Mouse (Mus musculus) lung, postnatal 10 days (tissue): ENCODE results near the gene Gm13272.
A peak's percentile ranks its signal among the peaks of the same experiment; 100 is the strongest.
"Not testable (repeated sequence)": the region's sequence is repeated elsewhere in the genome, so short reads cannot be mapped to it uniquely, and the experiment has no call there.

Experiments
- DNase-seq: peaks from one replicate; pipeline ENCODE4 v3.0.0; 2021

Gm13272 gene

GRCm38 (mm10) chr4:88788402-88788801, 8.8 kb downstream of the Gm13272 start, which contains the start of gene Gm13277:
Gm13277 (plus strand) TSS chr4:88788632.
- DNase-seq = peak; percentile 83

DNA sequence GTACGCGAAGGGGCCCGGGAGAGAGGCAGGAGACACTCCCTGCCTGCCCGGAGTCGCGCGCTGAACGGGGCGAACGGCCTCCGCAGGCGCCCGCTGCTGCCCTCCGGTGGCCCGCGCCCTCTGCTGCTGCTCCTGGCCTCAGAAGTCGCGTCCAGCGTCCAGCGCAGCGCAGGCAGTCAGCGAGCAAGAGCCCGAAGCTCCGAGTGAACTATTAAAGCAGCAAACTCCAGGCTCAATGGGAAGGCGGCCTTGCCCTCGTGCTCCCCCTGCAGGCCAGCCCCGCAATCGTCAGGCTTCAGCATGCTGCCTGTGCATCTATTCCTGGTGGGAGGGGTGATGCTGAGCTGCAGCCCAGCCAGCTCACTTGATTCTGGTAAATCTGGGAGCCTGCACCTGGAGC, 11.6 kb downstream of the Gm13272 start, which contains the start of gene Gm13278:
Gene Gm13278 (plus strand): TSS at position 301 of the 400 bp plus-strand sequence.
- DNase-seq = not testable (repeated sequence)

GRCm38 (mm10) chr4:88793936-88794675, 14.5 kb downstream of the Gm13272 start, which contains the start of gene Gm13275:
Gm13275 (plus strand) TSS chr4:88794487.
- peak; percentile 72 for DNase-seq

DNA sequence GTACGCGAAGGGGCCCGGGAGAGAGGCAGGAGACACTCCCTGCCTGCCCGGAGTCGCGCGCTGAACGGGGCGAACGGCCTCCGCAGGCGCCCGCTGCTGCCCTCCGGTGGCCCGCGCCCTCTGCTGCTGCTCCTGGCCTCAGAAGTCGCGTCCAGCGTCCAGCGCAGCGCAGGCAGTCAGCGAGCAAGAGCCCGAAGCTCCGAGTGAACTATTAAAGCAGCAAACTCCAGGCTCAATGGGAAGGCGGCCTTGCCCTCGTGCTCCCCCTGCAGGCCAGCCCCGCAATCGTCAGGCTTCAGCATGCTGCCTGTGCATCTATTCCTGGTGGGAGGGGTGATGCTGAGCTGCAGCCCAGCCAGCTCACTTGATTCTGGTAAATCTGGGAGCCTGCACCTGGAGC, 17.4 kb downstream of the Gm13272 start, which contains the start of gene Gm13279:
Gene Gm13279 (plus strand): TSS at position 301 of the 400 bp plus-strand sequence.
- not testable (repeated sequence) for DNase-seq

GRCm38 (mm10) chr4:88799365-88799764, 19.7 kb downstream of the Gm13272 start, which contains the start of gene Gm13285:
Gm13285 (plus strand) TSS chr4:88799665.
- DNase-seq = not testable (repeated sequence)

- DNase-seq = not testable (repeated sequence)
Observed at GRCm38 (mm10) chr4:88802954-88803353, 23.3 kb downstream of the Gm13272 start, which contains the start of gene Gm13287. Gm13287 (plus strand) TSS chr4:88803254.

DNA sequence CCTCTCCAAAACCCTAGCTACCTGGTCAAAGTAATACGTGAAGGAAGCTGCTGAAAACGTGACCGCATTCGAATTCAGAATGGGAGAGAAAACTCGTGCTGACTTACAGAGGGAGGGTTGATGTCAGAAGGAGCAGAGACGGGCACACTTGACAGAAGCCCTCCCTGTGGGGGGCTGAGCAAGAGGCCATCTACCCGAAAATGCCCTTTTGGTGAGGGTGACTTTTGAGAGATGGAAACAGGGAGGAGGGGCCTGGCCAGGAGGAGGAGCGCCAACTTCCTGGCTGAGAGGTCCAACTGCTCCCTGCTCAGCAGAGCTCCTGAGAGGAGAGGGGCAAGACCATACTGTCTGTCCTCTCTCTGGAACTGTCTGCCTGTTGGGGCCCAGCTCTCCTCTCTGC, 25.6 kb downstream of the Gm13272 start, which contains the start of gene Gm13288:
Gene Gm13288 (plus strand): TSS at position 301 of the 400 bp plus-strand sequence.
- DNase-seq = not testable (repeated sequence)

GRCm38 (mm10) chr4:88805761-88806160, 26.1 kb downstream of the Gm13272 start:
- DNase-seq = peak; percentile 39

DNA sequence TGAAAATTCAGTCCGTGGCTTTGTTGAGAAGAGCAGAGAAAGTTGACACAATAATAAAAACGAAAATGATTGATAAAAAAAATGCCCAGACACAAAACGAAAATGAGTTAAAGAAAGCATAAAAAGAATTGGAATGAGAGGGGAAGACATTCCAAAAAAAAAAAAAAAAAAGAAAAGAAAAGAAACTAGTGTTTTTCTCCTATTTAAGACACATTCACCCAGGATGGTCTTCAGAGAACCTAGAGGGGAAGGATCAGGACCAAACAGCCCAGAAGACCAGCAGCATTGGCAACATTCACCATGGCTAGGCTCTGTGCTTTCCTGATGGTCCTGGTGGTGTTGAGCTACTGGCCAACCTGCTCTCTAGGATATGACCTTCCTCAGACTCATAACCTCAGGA, 36.3 kb downstream of the Gm13272 start, which contains the start of gene Ifna7:
Gene Ifna7 (plus strand): TSS at position 301 of the 400 bp plus-strand sequence.
- no peak for DNase-seq

GRCm38 (mm10) chr4:88819659-88820058, 40.0 kb downstream of the Gm13272 start, which contains the start of gene Ifna11:
Ifna11 (plus strand) TSS chr4:88819959.
- no peak for DNase-seq

- peak; percentile 25 for DNase-seq
Observed at GRCm38 (mm10) chr4:88822995-88823394, 43.3 kb downstream of the Gm13272 start.

DNA sequence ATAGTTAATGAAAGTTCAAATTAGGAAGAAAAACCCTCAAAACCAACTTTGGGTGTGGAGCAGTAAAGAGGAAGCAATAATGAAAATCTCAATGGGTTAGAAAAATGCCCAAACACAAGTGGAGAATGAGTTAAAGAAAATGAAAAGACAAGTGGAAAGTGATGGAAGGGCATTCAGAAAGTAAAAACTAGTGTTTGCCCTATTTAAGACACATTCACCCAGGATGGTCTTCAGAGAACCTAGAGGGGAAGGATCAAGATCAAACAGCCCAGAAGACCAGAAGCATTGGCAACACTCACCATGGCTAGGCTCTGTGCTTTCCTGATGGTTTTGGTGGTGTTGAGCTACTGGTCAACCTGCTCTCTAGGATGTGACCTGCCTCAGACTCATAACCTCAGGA, 47.5 kb downstream of the Gm13272 start, which contains the start of gene Ifna6:
Gene Ifna6 (plus strand): TSS at position 301 of the 400 bp plus-strand sequence.
- not testable (repeated sequence) for DNase-seq
